Mouse (Mus musculus): ENCODE data around the gene Csgalnact2.

- no peak for TF ChIP-seq MAZ (IDR thresholded peaks at IDR 0.05; ENCODE audit: low read depth, low read length)
- TF ChIP-seq CTCF (conservative IDR thresholded peaks at IDR 0.05 in 1 of 2, IDR thresholded peaks at IDR 0.05 in 1 of 2; ENCODE audit: low read depth in 2 of 2, low read length in 2 of 2): no peak
- TF ChIP-seq EP300 (IDR thresholded peaks at IDR 0.05; ENCODE audit: low read length): no peak
- TF ChIP-seq MAFK (IDR thresholded peaks at IDR 0.05; ENCODE audit: insufficient replicate concordance, low read length): no peak
- TF ChIP-seq POLR2A (IDR thresholded peaks at IDR 0.05; ENCODE audit: low read depth, low read length): no peak
- no peak for TF ChIP-seq SIN3A (IDR thresholded peaks at IDR 0.05; ENCODE audit: low read length)
- no peak for TF ChIP-seq USF2 (conservative IDR thresholded peaks at IDR 0.05; ENCODE audit: low read depth, low read length)
- TF ChIP-seq SMC3 (IDR thresholded peaks at IDR 0.05; ENCODE audit: low read depth, low read length): no peak
Measured at GRCm38 (mm10) chr6:118171386-118171785, 32.4 kb upstream of the Csgalnact2 start.
